Mouse (Mus musculus) midbrain, embryonic 14.5 days (tissue): ENCODE measurements around the gene Itm2c. TPM values are rescaled to one million over a fixed set of nuclear protein-coding genes. Genes with fewer than 3 reads are reported as not detected.

Experiments used
- ATAC-seq: fragments of 200-750 bp; cut with Nextera tagmentation; 2 replicates; pipeline ENCODE4 v1.8.0; 2017; ENCODE audit warnings: moderate number of reproducible peaks, moderate library complexity; ENCODE audit not compliant: low FRiP score, low TSS enrichment
- DNase-seq: peaks from one replicate; pipeline ENCODE4 v3.0.0-alpha.2; 2015
- H3K27ac ChIP-seq: fragments of 300-500 bp; sonication (generic); replicated peaks from 2 replicates; pipeline ENCODE4 v1.5.1; 2014; ENCODE audit warnings: mild to moderate bottlenecking, low read depth, low read length, moderate library complexity
- H3K27me3 ChIP-seq: fragments of 300-500 bp; sonication (generic); 2 replicates; pipeline ENCODE4 v1.6.1; 2014; ENCODE audit warnings: low read length, control low read depth, mixed read lengths; ENCODE audit not compliant: control insufficient read depth, insufficient read depth
- H3K36me3 ChIP-seq: fragments of 300-500 bp; sonication (generic); 2 replicates; pipeline ENCODE4 v1.6.1; 2014; ENCODE audit warnings: low read length, control low read depth; ENCODE audit not compliant: control insufficient read depth, insufficient read depth
- H3K4me1 ChIP-seq: fragments of 300-500 bp; sonication (generic); 2 replicates; pipeline ENCODE4 v1.6.1; 2014; ENCODE audit warnings: mild to moderate bottlenecking, antibody characterized with exemption, low read length, control low read depth; ENCODE audit not compliant: control insufficient read depth, insufficient read depth
- H3K4me2 ChIP-seq: fragments of 300-500 bp; sonication (generic); 2 replicates; pipeline ENCODE4 v1.6.1; 2014; ENCODE audit warnings: mild to moderate bottlenecking, low read length, moderate library complexity
- H3K4me3 ChIP-seq: fragments of 300-500 bp; sonication (generic); replicated peaks from 2 replicates; pipeline ENCODE4 v1.5.1; 2014; ENCODE audit warnings: low read depth, low read length
- H3K9ac ChIP-seq: fragments of 300-500 bp; sonication (generic); replicated peaks from 2 replicates; pipeline ENCODE4 v1.6.1; 2014; ENCODE audit warnings: mild to moderate bottlenecking, low read length, moderate library complexity
- H3K9me3 ChIP-seq: fragments of 300-500 bp; sonication (generic); 2 replicates; pipeline ENCODE4 v1.6.1; 2016; ENCODE audit warnings: low read length, control low read depth, mixed read lengths; ENCODE audit not compliant: control insufficient read depth
- WGBS: fragments of 180-500 bp; shearing (Covaris S2); extraction: QIAGEN DNeasy Blood & Tissue Kit; methylation state at CpG from one replicate; pipeline ENCODE4 v1.1.7; 2014; 5-methylcytosine and 5-hydroxymethylcytosine counted together
- polyA plus RNA-seq: library from polyadenylated mRNA; unstranded; fragments of >200 nt; fragmentation: Nextera tagmentation; extraction: Ambion mirVana; gene quantifications from 2 replicates; pipeline ENCODE4 v1.2.1, GENCODE M21; 2014

The Itm2c gene
- polyA plus RNA-seq, 1 experiment from 2014 or later = 136 TPM

- DNase-seq = no peak
- no peaks in the 10 kb centered on the region; the same call in 1 of the 2 replicates for H3K9me3 ChIP-seq
- no peak overlapping the region for H3K4me2 ChIP-seq
- no peak overlapping the region for H3K9ac ChIP-seq
- no peak overlapping the region for H3K27ac ChIP-seq
- 85% methylated on average over 6 of the region's 6 CpGs for WGBS
- ATAC-seq = no peak
- no peaks in the 10 kb centered on the region for H3K27me3 ChIP-seq
- no peak overlapping the region for H3K4me3 ChIP-seq
- H3K36me3 ChIP-seq = no peaks in the 10 kb centered on the region
- no peaks in the 10 kb centered on the region for H3K4me1 ChIP-seq
Measured at GRCm38 (mm10) chr1:85857261-85857754, 36.8 kb upstream of the Itm2c start.

- Histone ChIP-seq H3K27ac (no peak overlapping the region), H3K4me1 (no peaks in the 10 kb centered on the region), H3K27me3 (no peaks in the 10 kb centered on the region), H3K9ac (no peak overlapping the region), H3K4me2 (no peak overlapping the region), H3K4me3 (no peak overlapping the region), H3K9me3 (no peaks in the 10 kb centered on the region; the same call in 1 of the 2 replicates), H3K36me3 (no peaks in the 10 kb centered on the region)
- DNase-seq = no peak
- ATAC-seq = no peak
- 91% methylated on average over 10 of the region's 10 CpGs for WGBS
Measured at GRCm38 (mm10) chr1:85864383-85864782, 29.7 kb upstream of the Itm2c start.

GRCm38 (mm10) chr1:85870001-85870400 lies 24.1 kb upstream of the Itm2c start:
- DNase-seq (no peak), ATAC-seq (no peak)
- Histone ChIP-seq H3K27ac (no peak overlapping the region), H3K4me1 (no peaks in the 10 kb centered on the region), H3K9ac (no peak overlapping the region), H3K4me2 (no peak overlapping the region), H3K36me3 (no peaks in the 10 kb centered on the region), H3K27me3 (no peaks in the 10 kb centered on the region), H3K9me3 (0 out of 2 replicates have a peak, but pooled peaks cover 2% of the 10 kb centered on the region), H3K4me3 (no peak overlapping the region)
- WGBS = 88% methylated on average over 7 of the region's 7 CpGs

GRCm38 (mm10) chr1:85870546-85870945 lies 23.5 kb upstream of the Itm2c start:
- no peaks in the 10 kb centered on the region for H3K27me3 ChIP-seq
- no peak for ATAC-seq

GRCm38 (mm10) chr1:85882003-85882402 lies 12.1 kb upstream of the Itm2c start:
- no peak overlapping the region for H3K4me3 ChIP-seq
- ATAC-seq = no peak
- no peaks in the 10 kb centered on the region for H3K4me1 ChIP-seq
- no peak overlapping the region for H3K4me2 ChIP-seq
- H3K36me3 ChIP-seq = no peaks in the 10 kb centered on the region
- H3K27ac ChIP-seq = no peak overlapping the region
- DNase-seq = no peak
- 93% methylated on average over 12 of the region's 12 CpGs for WGBS
- H3K27me3 ChIP-seq = no peaks in the 10 kb centered on the region
- H3K9ac ChIP-seq = no peak overlapping the region
- peaks cover 8% of the 10 kb centered on the region; the same call in 1 of the 2 replicates for H3K9me3 ChIP-seq

More at GRCm38 (mm10) chr1:85870546-85870945, 23.5 kb upstream of the Itm2c start:
- Histone ChIP-seq H3K4me3 (no peak overlapping the region), H3K9me3 (0 out of 2 replicates have a peak, but pooled peaks cover 3% of the 10 kb centered on the region), H3K4me1 (no peaks in the 10 kb centered on the region), H3K9ac (no peak overlapping the region), H3K36me3 (no peaks in the 10 kb centered on the region), H3K27ac (no peak overlapping the region), H3K4me2 (no peak overlapping the region)
- DNase-seq = no peak
- 78% methylated on average over 2 of the region's 2 CpGs for whole genome bisulfite sequencing

GRCm38 (mm10) chr1:85887221-85887620 lies 6.9 kb upstream of the Itm2c start:
- ATAC-seq (no peak), DNase-seq (no peak)
- Histone ChIP-seq H3K36me3 (no peaks in the 10 kb centered on the region), H3K4me1 (no peaks in the 10 kb centered on the region), H3K4me3 (no peak overlapping the region), H3K4me2 (no peak overlapping the region), H3K9me3 (no peaks in the 10 kb centered on the region), H3K27ac (no peak overlapping the region), H3K9ac (no peak overlapping the region), H3K27me3 (no peaks in the 10 kb centered on the region)
- 90% methylated on average over 7 of the region's 7 CpGs for WGBS

- ATAC-seq = peak; percentile 68
- Histone ChIP-seq H3K36me3 (no peaks in the 10 kb centered on the region), H3K9ac (peak overlapping the region; percentile 81), H3K27me3 (no peaks in the 10 kb centered on the region), H3K4me2 (peak overlapping the region; percentile 75), H3K9me3 (no peaks in the 10 kb centered on the region), H3K27ac (peak overlapping the region; percentile 91), H3K4me1 (peaks cover 48% of the 10 kb centered on the region), H3K4me3 (peak overlapping the region; percentile 91)
- 1% methylated on average over 30 of the region's 30 CpGs for WGBS
- DNase-seq = peak; percentile 83
Measured at GRCm38 (mm10) chr1:85894748-85895360, 773 bp downstream of the Itm2c start.

GRCm38 (mm10) chr1:85895391-85895837 lies 1.3 kb downstream of the Itm2c start:
- peak overlapping the region; percentile 81 for H3K9ac ChIP-seq

GRCm38 (mm10) chr1:85896110-85896509 lies 2.0 kb downstream of the Itm2c start:
- H3K27ac ChIP-seq = peak overlapping the region; percentile 91; the same call in 1 of the 2 replicates
- ATAC-seq = no peak

More at GRCm38 (mm10) chr1:85895391-85895837, 1.3 kb downstream of the Itm2c start:
- no peaks in the 10 kb centered on the region for H3K9me3 ChIP-seq
- peaks cover 54% of the 10 kb centered on the region for H3K4me1 ChIP-seq
- ATAC-seq = peak; percentile 35
- DNase-seq = peak; percentile 72
- WGBS = 2% methylated on average over 15 of the region's 15 CpGs
- peak overlapping the region; percentile 91 for H3K4me3 ChIP-seq
- H3K27me3 ChIP-seq = no peaks in the 10 kb centered on the region
- H3K36me3 ChIP-seq = no peaks in the 10 kb centered on the region
- H3K27ac ChIP-seq = peak overlapping the region; percentile 91
- peak overlapping the region; percentile 75 for H3K4me2 ChIP-seq

More at GRCm38 (mm10) chr1:85896110-85896509, 2.0 kb downstream of the Itm2c start:
- no peak for DNase-seq
- Histone ChIP-seq H3K4me3 (peak overlapping the region; percentile 91), H3K4me2 (peak overlapping the region; percentile 75), H3K9me3 (no peaks in the 10 kb centered on the region), H3K4me1 (peaks cover 60% of the 10 kb centered on the region), H3K9ac (peak overlapping the region; percentile 81), H3K27me3 (no peaks in the 10 kb centered on the region), H3K36me3 (no peaks in the 10 kb centered on the region)
- WGBS = 67% methylated on average over 5 of the region's 5 CpGs
